Mouse (Mus musculus): ENCODE results near the gene Tmem161b. TPM values are rescaled to one million over a fixed set of nuclear protein-coding genes. Genes with fewer than 3 reads are reported as not detected.

Tmem161b gene
- polyA plus RNA-seq, 1 experiment: 2.1 TPM

DNA sequence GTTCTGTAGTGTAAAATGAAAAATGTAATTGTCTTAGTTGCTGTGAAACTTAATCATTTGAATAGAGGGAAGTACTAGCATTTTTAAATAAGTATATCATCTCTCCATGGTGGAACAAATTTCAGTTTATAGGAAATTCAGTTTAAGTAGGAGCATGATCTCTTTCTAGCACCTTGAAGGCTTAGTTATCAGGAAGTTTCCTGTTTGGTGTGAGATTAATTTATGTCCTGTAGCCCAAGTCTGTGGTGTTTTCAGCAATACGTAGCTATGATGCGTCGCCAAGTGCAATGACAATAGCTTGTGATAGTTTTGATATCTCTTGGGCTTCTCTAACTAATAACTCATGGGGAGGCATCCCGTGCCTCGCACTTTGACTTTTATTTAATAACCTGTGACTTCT, 54.1 kb downstream of the Tmem161b start:
- no peaks in the 10 kb centered on the region for H3K27me3 ChIP-seq (ENCODE audit: control insufficient read depth, insufficient read depth, insufficient read length)
- no peaks in the 10 kb centered on the region for H3K36me3 ChIP-seq (ENCODE audit: control insufficient read depth, insufficient read depth)
- H3K4me3 ChIP-seq (ENCODE audit: insufficient read depth, poor library complexity, severe bottlenecking): no peak overlapping the region
- H3K79me2 ChIP-seq (ENCODE audit: control insufficient read depth, insufficient read depth): no peaks in the 10 kb centered on the region
- no peaks in the 10 kb centered on the region for H3K79me3 ChIP-seq (ENCODE audit: low read depth)
- no peak for TF ChIP-seq CTCF (IDR thresholded peaks at IDR 0.05; ENCODE audit: control insufficient read depth, insufficient read depth, insufficient read length)
- TF ChIP-seq MYOD1 (IDR thresholded peaks at IDR 0.05; ENCODE audit: control insufficient read depth, insufficient read length, low read depth): no peak
- no peak for TF ChIP-seq USF1 (IDR thresholded peaks at IDR 0.05; ENCODE audit: low read depth)
- TF ChIP-seq MYOG (IDR thresholded peaks at IDR 0.05; ENCODE audit: control insufficient read depth, extremely low read depth, insufficient read length): no peak
- no peak for TF ChIP-seq MAX (IDR thresholded peaks at IDR 0.05)
- no peak for TF ChIP-seq FOSL1 (IDR thresholded peaks at IDR 0.05; ENCODE audit: insufficient read depth, low read length, poor library complexity, severe bottlenecking)
- no peak overlapping the region for H3ac ChIP-seq (ENCODE audit: control insufficient read depth, insufficient read length, low read depth)

DNA sequence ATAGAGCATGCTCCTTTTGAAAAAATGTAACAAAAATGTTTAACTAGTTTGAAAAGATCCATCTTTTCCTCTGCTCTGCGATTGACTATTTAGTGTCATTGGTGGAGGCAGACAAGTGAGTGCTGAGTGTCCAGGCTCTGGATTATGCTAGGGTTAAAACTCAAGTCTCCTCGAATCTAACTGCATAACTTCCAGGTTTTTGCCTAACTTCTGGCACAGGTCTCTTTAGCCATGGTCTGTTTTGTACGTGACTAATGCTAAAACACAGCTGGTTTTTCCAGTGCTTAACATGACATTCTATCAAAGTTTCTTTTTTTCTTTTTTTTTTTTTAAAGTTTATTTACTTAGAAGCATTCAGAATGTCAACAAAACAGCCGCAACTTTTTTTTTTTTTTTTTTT, 58.3 kb downstream of the Tmem161b start:
- no peaks in the 10 kb centered on the region for H3K36me3 ChIP-seq (ENCODE audit: control insufficient read depth, insufficient read depth)
- H3K4me3 ChIP-seq (ENCODE audit: insufficient read depth, poor library complexity, severe bottlenecking): no peak overlapping the region
- H3ac ChIP-seq (ENCODE audit: control insufficient read depth, insufficient read length, low read depth): no peak overlapping the region
- no peaks in the 10 kb centered on the region for H3K79me3 ChIP-seq (ENCODE audit: low read depth)
- TF ChIP-seq MAX (IDR thresholded peaks at IDR 0.05) (no peak), FOSL1 (IDR thresholded peaks at IDR 0.05; ENCODE audit: insufficient read depth, low read length, poor library complexity, severe bottlenecking) (no peak), USF1 (IDR thresholded peaks at IDR 0.05; ENCODE audit: low read depth) (no peak)
- H3K27me3 ChIP-seq (ENCODE audit: control insufficient read depth, insufficient read depth, insufficient read length): no peaks in the 10 kb centered on the region
- H3K79me2 ChIP-seq (ENCODE audit: control insufficient read depth, insufficient read depth): no peaks in the 10 kb centered on the region

DNA sequence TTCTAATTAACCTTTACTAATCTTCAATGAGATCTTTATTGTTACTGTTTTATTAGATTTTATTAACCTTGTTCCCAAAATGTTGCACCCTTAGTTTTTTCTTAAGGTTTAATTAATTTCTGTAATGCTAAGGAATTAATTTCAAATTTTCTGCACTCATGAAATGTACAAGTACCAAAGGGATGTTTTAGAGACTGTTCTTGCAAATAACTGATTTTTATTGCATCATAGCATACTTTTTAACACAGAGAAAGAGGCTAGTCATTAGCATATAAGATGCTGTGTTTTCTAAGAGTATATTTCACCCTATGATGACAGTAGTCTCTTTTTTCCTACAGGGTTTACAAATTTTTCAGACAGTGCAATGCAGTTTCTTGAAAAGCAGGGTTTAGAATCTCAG, 60.9 kb downstream of the Tmem161b start:
- Histone ChIP-seq H3K4me3 (ENCODE audit: insufficient read depth, poor library complexity, severe bottlenecking) (no peak overlapping the region), H3K36me3 (ENCODE audit: control insufficient read depth, insufficient read depth) (peaks cover 9% of the 10 kb centered on the region), H3K79me3 (ENCODE audit: low read depth) (no peaks in the 10 kb centered on the region), H3K27me3 (ENCODE audit: control insufficient read depth, insufficient read depth, insufficient read length) (no peaks in the 10 kb centered on the region), H3K79me2 (ENCODE audit: control insufficient read depth, insufficient read depth) (no peaks in the 10 kb centered on the region), H3ac (ENCODE audit: control insufficient read depth, insufficient read length, low read depth) (no peak overlapping the region)
- no peak for TF ChIP-seq FOSL1 (IDR thresholded peaks at IDR 0.05; ENCODE audit: insufficient read depth, low read length, poor library complexity, severe bottlenecking)
- TF ChIP-seq CTCF (IDR thresholded peaks at IDR 0.05; ENCODE audit: control insufficient read depth, insufficient read depth, insufficient read length): no peak
- TF ChIP-seq MYOD1 (IDR thresholded peaks at IDR 0.05; ENCODE audit: control insufficient read depth, insufficient read length, low read depth): no peak
- TF ChIP-seq MYOG (IDR thresholded peaks at IDR 0.05; ENCODE audit: control insufficient read depth, extremely low read depth, insufficient read length): no peak
- no peak for TF ChIP-seq USF1 (IDR thresholded peaks at IDR 0.05; ENCODE audit: low read depth)
- no peak for TF ChIP-seq MAX (IDR thresholded peaks at IDR 0.05)
- TF ChIP-seq CEBPB (IDR thresholded peaks at IDR 0.05; ENCODE audit: low read depth): no peak

DNA sequence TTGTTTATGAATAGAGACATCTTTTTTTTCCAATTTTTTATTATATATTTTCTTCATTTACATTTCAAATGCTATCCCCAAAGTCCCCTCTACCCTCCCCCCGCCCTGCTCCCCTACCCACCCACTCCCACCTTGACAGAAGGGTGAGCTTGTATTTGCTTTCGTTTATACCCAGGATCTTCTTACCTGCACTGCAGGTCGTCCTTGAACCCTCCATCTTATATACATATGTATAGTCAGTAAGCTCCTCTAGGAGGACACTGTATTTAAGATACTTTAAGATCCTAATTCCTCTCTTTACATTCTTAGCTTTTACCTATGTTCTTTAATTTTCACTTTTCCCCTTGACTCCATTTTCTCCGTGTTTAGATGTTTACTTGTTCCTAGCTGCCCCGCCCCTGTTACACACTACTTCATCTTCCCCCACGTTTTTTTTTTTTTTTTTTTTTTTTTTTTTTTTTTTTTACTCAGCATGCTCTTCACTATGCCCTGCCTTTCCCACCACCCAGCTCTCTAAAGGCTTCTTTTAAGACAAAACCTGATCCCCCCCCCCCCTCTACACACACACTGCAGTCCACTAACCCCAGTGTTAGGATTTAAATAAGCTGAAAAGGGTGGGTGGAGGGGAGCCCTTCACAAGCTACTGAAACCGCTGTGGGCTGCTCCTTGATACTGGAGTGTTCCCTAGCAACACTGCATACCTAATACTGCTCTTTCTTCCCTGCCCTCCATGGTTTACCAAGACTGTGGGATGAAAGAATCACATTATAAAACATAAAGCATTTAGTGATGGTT, 62.9 kb downstream of the Tmem161b start:
- H3K79me3 ChIP-seq (ENCODE audit: low read depth): no peaks in the 10 kb centered on the region
- H3ac ChIP-seq (ENCODE audit: control insufficient read depth, insufficient read length, low read depth): no peak overlapping the region
- TF ChIP-seq MYOG (IDR thresholded peaks at IDR 0.05; ENCODE audit: control insufficient read depth, extremely low read depth, insufficient read length) (no peak), MYOD1 (IDR thresholded peaks at IDR 0.05; ENCODE audit: control insufficient read depth, insufficient read length, low read depth) (no peak), CEBPB (IDR thresholded peaks at IDR 0.05; ENCODE audit: low read depth) (no peak), FOSL1 (IDR thresholded peaks at IDR 0.05; ENCODE audit: insufficient read depth, low read length, poor library complexity, severe bottlenecking) (no peak), MAX (IDR thresholded peaks at IDR 0.05) (no peak), USF1 (IDR thresholded peaks at IDR 0.05; ENCODE audit: low read depth) (no peak), CTCF (IDR thresholded peaks at IDR 0.05; ENCODE audit: control insufficient read depth, insufficient read depth, insufficient read length) (no peak)
- H3K79me2 ChIP-seq (ENCODE audit: control insufficient read depth, insufficient read depth): no peaks in the 10 kb centered on the region
- H3K27me3 ChIP-seq (ENCODE audit: control insufficient read depth, insufficient read depth, insufficient read length): no peaks in the 10 kb centered on the region
- H3K4me3 ChIP-seq (ENCODE audit: insufficient read depth, poor library complexity, severe bottlenecking): no peak overlapping the region
- H3K36me3 ChIP-seq (ENCODE audit: control insufficient read depth, insufficient read depth): peaks cover 17% of the 10 kb centered on the region

- TF ChIP-seq MYOG (IDR thresholded peaks at IDR 0.05; ENCODE audit: control insufficient read depth, extremely low read depth, insufficient read length): no peak
- no peak for TF ChIP-seq CEBPB (IDR thresholded peaks at IDR 0.05; ENCODE audit: low read depth)
- TF ChIP-seq CTCF (IDR thresholded peaks at IDR 0.05; ENCODE audit: control insufficient read depth, insufficient read depth, insufficient read length): no peak
- TF ChIP-seq MAX (IDR thresholded peaks at IDR 0.05): no peak
- TF ChIP-seq MYOD1 (IDR thresholded peaks at IDR 0.05; ENCODE audit: control insufficient read depth, insufficient read length, low read depth): no peak
- TF ChIP-seq FOSL1 (IDR thresholded peaks at IDR 0.05; ENCODE audit: insufficient read depth, low read length, poor library complexity, severe bottlenecking): no peak
- TF ChIP-seq USF1 (IDR thresholded peaks at IDR 0.05; ENCODE audit: low read depth): no peak
- H3K36me3 ChIP-seq (ENCODE audit: control insufficient read depth, insufficient read depth): peaks cover 17% of the 10 kb centered on the region
- no peak overlapping the region for H3ac ChIP-seq (ENCODE audit: control insufficient read depth, insufficient read length, low read depth)
- no peaks in the 10 kb centered on the region for H3K79me3 ChIP-seq (ENCODE audit: low read depth)
- no peaks in the 10 kb centered on the region for H3K27me3 ChIP-seq (ENCODE audit: control insufficient read depth, insufficient read depth, insufficient read length)
- no peaks in the 10 kb centered on the region for H3K79me2 ChIP-seq (ENCODE audit: control insufficient read depth, insufficient read depth)
- H3K4me3 ChIP-seq (ENCODE audit: insufficient read depth, poor library complexity, severe bottlenecking): no peak overlapping the region
Observed at GRCm38 (mm10) chr13:84285559-84285945, 63.5 kb downstream of the Tmem161b start.

Data from C2C12 (cell line).